Mouse (Mus musculus) heart, embryonic 14.5 days (tissue): ENCODE measurements around the gene Gm21974. TPM values are rescaled to one million over a fixed set of nuclear protein-coding genes. Genes with fewer than 3 reads are reported as not detected.
A peak's percentile ranks its signal among the peaks of the same experiment; 100 is the strongest.

Experiments
- ATAC-seq: fragments of 200-750 bp; cut with Nextera tagmentation; 2 replicates; pipeline ENCODE4 v1.8.0; 2017; ENCODE audit warnings: low read depth, moderate TSS enrichment; ENCODE audit not compliant: insufficient number of reproducible peaks, insufficient read depth, low FRiP score
- H3K27ac ChIP-seq, 2 experiments: fragments of 200-500 bp in 1 of 2; fragments of 300-500 bp in 1 of 2; sonication (generic) in 1 of 2; replicated peaks in 1 of 2; 2 replicates each; pipeline ENCODE4 v1.5.1; 2012 to 2014; ENCODE audit warnings: low read depth in 2 of 2, low read length in 2 of 2, control low read depth in 1 of 2, mild to moderate bottlenecking in 1 of 2, mixed read lengths in 1 of 2; ENCODE audit not compliant: control insufficient read depth in 1 of 2, insufficient read depth in 1 of 2
- H3K27me3 ChIP-seq: fragments of 300-500 bp; sonication (generic); 2 replicates; pipeline ENCODE4 v1.6.1; 2014; ENCODE audit warnings: mild to moderate bottlenecking, low read length, control low read depth; ENCODE audit not compliant: control insufficient read depth, insufficient read depth
- H3K36me3 ChIP-seq: fragments of 300-500 bp; sonication (generic); 2 replicates; pipeline ENCODE4 v1.6.1; 2014; ENCODE audit warnings: mild to moderate bottlenecking, control low read depth, low read length, mixed read lengths; ENCODE audit not compliant: control insufficient read depth, insufficient read depth
- H3K4me1 ChIP-seq, 2 experiments: fragments of 200-500 bp in 1 of 2; fragments of 300-500 bp in 1 of 2; sonication (generic) in 1 of 2; 2 replicates each; pipeline ENCODE4 v1.6.1; 2012 to 2014; ENCODE audit warnings: low read length in 2 of 2, control low read depth in 1 of 2, mixed read lengths in 1 of 2; ENCODE audit not compliant: control insufficient read depth in 2 of 2, insufficient read depth in 2 of 2
- H3K4me2 ChIP-seq: fragments of 300-500 bp; sonication (generic); 2 replicates; pipeline ENCODE4 v1.6.1; 2014; ENCODE audit warnings: mild to moderate bottlenecking, low read length
- H3K4me3 ChIP-seq, 2 experiments: fragments of 200-500 bp in 1 of 2; fragments of 300-500 bp in 1 of 2; sonication (generic) in 1 of 2; 2 replicates each; pipeline ENCODE4 v1.5.1; 2012 to 2014; ENCODE audit warnings: low read length in 2 of 2, mild to moderate bottlenecking in 2 of 2, control low read depth in 1 of 2, low read depth in 1 of 2, moderate library complexity in 1 of 2; ENCODE audit not compliant: control insufficient read depth in 1 of 2, insufficient read depth in 1 of 2
- H3K9ac ChIP-seq: fragments of 300-500 bp; sonication (generic); 2 replicates; pipeline ENCODE4 v1.6.1; 2014; ENCODE audit warnings: mild to moderate bottlenecking, low read length
- H3K9me3 ChIP-seq: fragments of 300-500 bp; sonication (generic); 2 replicates; pipeline ENCODE4 v1.6.1; 2016; ENCODE audit warnings: low read length, control low read depth; ENCODE audit not compliant: control insufficient read depth
- WGBS: fragments of 180-500 bp; shearing (Covaris S2); extraction: QIAGEN DNeasy Blood & Tissue Kit; methylation state at CpG from one replicate; pipeline ENCODE4 v1.1.7; 2014; 5-methylcytosine and 5-hydroxymethylcytosine counted together
- polyA plus RNA-seq: library from polyadenylated mRNA; unstranded; fragments of >200 nt; fragmentation: Nextera tagmentation; extraction: Ambion mirVana; gene quantifications from 2 replicates; pipeline ENCODE4 v1.2.1, GENCODE M21; 2014

Gm21974 gene
- polyA plus RNA-seq, 1 experiment from 2014 or later: not detected

GRCm38 (mm10) chr7:127932273-127933031 is 37.2 kb upstream of the Gm21974 start:
- Histone ChIP-seq H3K36me3 (no peaks in the 10 kb centered on the region), H3K4me2 (no peak overlapping the region), H3K9ac (no peak overlapping the region), H3K27me3 (peaks cover 19% of the 10 kb centered on the region), H3K9me3 (no peaks in the 10 kb centered on the region), H3K4me1 (peaks cover 20 to 26% of the 10 kb centered on the region in 2 experiments), H3K27ac (no peak overlapping the region), H3K4me3 (no peak overlapping the region)
- WGBS: 31% methylated on average over 13 of the region's 13 CpGs
- no peak for ATAC-seq

- Histone ChIP-seq H3K4me3 (no peak overlapping the region), H3K36me3 (peaks cover 2% of the 10 kb centered on the region; the same call in 1 of the 2 replicates), H3K9ac (0 out of 2 replicates have a peak overlapping the region, but pooled peaks have one; percentile 30), H3K4me2 (peak overlapping the region; percentile 31; the same call in 1 of the 2 replicates), H3K27me3 (peaks cover 19% of the 10 kb centered on the region), H3K9me3 (no peaks in the 10 kb centered on the region), H3K4me1 (peaks cover 20 to 26% of the 10 kb centered on the region in 2 experiments), H3K27ac (no peak overlapping the region)
- WGBS: 35% methylated on average over 13 of the region's 13 CpGs
- no peak for ATAC-seq
Observed at GRCm38 (mm10) chr7:127931351-127932135, 36.3 kb upstream of the Gm21974 start.

GRCm38 (mm10) chr7:127930636-127931035 is 35.4 kb upstream of the Gm21974 start:
- Histone ChIP-seq H3K9me3 (no peaks in the 10 kb centered on the region), H3K4me3 (no peak overlapping the region), H3K9ac (no peak overlapping the region), H3K4me1 (peaks cover 14 to 26% of the 10 kb centered on the region in 2 experiments), H3K36me3 (peaks cover 11% of the 10 kb centered on the region), H3K4me2 (no peak overlapping the region), H3K27ac (no peak overlapping the region), H3K27me3 (peaks cover 19% of the 10 kb centered on the region)
- WGBS: 87% methylated on average over 5 of the region's 5 CpGs
- no peak for ATAC-seq

- no peak for ATAC-seq
- H3K9ac ChIP-seq: peak within 1 kb of the TSS; percentile 66
Observed at GRCm38 (mm10) chr7:127929923-127930322, 34.7 kb upstream of the Gm21974 start, which contains the start of gene Prss8. TSS of gene Prss8 (minus strand) at chr7:127930104.

GRCm38 (mm10) chr7:127928596-127928995 is 33.3 kb upstream of the Gm21974 start:
- no peak for ATAC-seq
- Histone ChIP-seq H3K27ac (no peak overlapping the region), H3K36me3 (peaks cover 31% of the 10 kb centered on the region), H3K9ac (no peak overlapping the region), H3K4me3 (no peak overlapping the region), H3K9me3 (no peaks in the 10 kb centered on the region), H3K4me1 (peaks cover 14 to 21% of the 10 kb centered on the region in 2 experiments), H3K4me2 (0 out of 2 replicates have a peak overlapping the region, but pooled peaks have one; percentile 62), H3K27me3 (peaks cover 19% of the 10 kb centered on the region)
- WGBS: 45% methylated on average over 5 of the region's 5 CpGs

More at GRCm38 (mm10) chr7:127929923-127930322, 34.7 kb upstream of the Gm21974 start, which contains the start of gene Prss8:
- peaks cover 14 to 25% of the 10 kb centered on the region in 2 experiments for H3K4me1 ChIP-seq
- H3K36me3 ChIP-seq: peaks cover 18% of the 10 kb centered on the region
- H3K27me3 ChIP-seq: peaks cover 19% of the 10 kb centered on the region
- H3K27ac ChIP-seq: no peak within 1 kb of the TSS
- H3K4me3 ChIP-seq: peak within 1 kb of the TSS; percentile 27 to 28
- no peaks in the 10 kb centered on the region for H3K9me3 ChIP-seq
- WGBS: 19% methylated on average over 6 of the region's 6 CpGs
- peak within 1 kb of the TSS; percentile 62 for H3K4me2 ChIP-seq

DNA sequence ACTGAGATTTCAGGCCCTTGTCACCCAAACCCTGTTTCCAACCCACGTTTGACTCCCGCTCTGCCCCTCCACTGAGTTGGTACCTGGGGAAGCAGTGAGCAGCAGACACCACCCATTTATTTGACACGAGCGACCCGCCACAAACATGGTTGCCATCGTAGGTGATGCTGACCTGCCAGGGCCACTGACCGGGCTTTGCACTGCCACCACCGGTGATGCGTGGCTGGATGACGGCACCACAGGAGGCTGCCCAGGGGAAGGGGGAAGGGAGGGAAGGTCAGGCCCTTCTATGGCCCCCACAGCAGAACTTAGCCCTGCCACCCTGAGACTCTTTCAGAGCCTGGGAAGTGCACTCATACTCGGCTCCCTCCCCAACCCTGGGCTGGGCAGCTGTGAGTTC is 32.5 kb upstream of the Gm21974 start:
- ATAC-seq: no peak
- Histone ChIP-seq H3K27ac (no peak overlapping the region), H3K4me1 (peaks cover 13 to 21% of the 10 kb centered on the region in 2 experiments), H3K9ac (no peak overlapping the region), H3K4me2 (no peak overlapping the region), H3K36me3 (peaks cover 40% of the 10 kb centered on the region), H3K4me3 (no peak overlapping the region), H3K27me3 (peaks cover 19% of the 10 kb centered on the region), H3K9me3 (no peaks in the 10 kb centered on the region)
- 78% methylated on average over 10 of the region's 11 CpGs for WGBS

GRCm38 (mm10) chr7:127926846-127927245 is 31.6 kb upstream of the Gm21974 start:
- H3K4me3 ChIP-seq: no peak overlapping the region
- peaks cover 19% of the 10 kb centered on the region for H3K27me3 ChIP-seq
- H3K4me1 ChIP-seq: peaks cover 12 to 20% of the 10 kb centered on the region in 2 experiments
- WGBS: 82% methylated on average over 11 of the region's 11 CpGs
- no peak overlapping the region for H3K9ac ChIP-seq
- H3K27ac ChIP-seq: no peak overlapping the region
- no peak overlapping the region for H3K4me2 ChIP-seq
- ATAC-seq: no peak
- H3K9me3 ChIP-seq: no peaks in the 10 kb centered on the region
- H3K36me3 ChIP-seq: peaks cover 47% of the 10 kb centered on the region
